Mouse (Mus musculus) CH12.LX (cell line): ENCODE data around the gene Trpm5.

ENCODE experiments used
- CTCF ChIP-seq, 2 experiments: IDR thresholded peaks in 1 of 2; conservative IDR thresholded peaks in 1 of 2; 2 replicates each; pipeline ENCODE4 v1.5.1; 2011 to 2012; ENCODE audit warnings: low read depth in 2 of 2, low read length in 2 of 2, improper control_type of control experiment in 1 of 2, inconsistent platforms in 1 of 2, mild to moderate bottlenecking in 1 of 2, moderate library complexity in 1 of 2
- ELF1 ChIP-seq: IDR thresholded peaks from 2 replicates; pipeline ENCODE4 v1.6.1; 2014; ENCODE audit warnings: low read depth, mild to moderate bottlenecking, inconsistent platforms, low read length, improper control_type of control experiment
- EP300 ChIP-seq: IDR thresholded peaks from 2 replicates; pipeline ENCODE4 v1.6.1; 2011; ENCODE audit warnings: low read length, improper control_type of control experiment
- MAFK ChIP-seq: IDR thresholded peaks from 2 replicates; pipeline ENCODE4 v1.6.1; 2011; ENCODE audit warnings: low read length, improper control_type of control experiment; ENCODE audit not compliant: insufficient replicate concordance
- MEF2A ChIP-seq: IDR thresholded peaks from 2 replicates; pipeline ENCODE4 v1.6.1; 2014; ENCODE audit warnings: low read depth, mild to moderate bottlenecking, inconsistent platforms, low read length, improper control_type of control experiment, borderline replicate concordance
- POLR2A ChIP-seq: IDR thresholded peaks from 2 replicates; pipeline ENCODE4 v1.6.1; 2011; ENCODE audit warnings: low read depth, mild to moderate bottlenecking, improper control_type of control experiment, low read length
- RAD21 ChIP-seq: IDR thresholded peaks from 2 replicates; pipeline ENCODE4 v1.6.1; 2011; ENCODE audit warnings: low read depth, mild to moderate bottlenecking, low read length, improper control_type of control experiment, moderate library complexity
- TCF12 ChIP-seq: IDR thresholded peaks from 2 replicates; pipeline ENCODE4 v1.6.1; 2014; ENCODE audit warnings: low read depth, mild to moderate bottlenecking, inconsistent platforms, low read length, improper control_type of control experiment
- UBTF ChIP-seq: IDR thresholded peaks from 2 replicates; pipeline ENCODE4 v1.6.1; 2012; ENCODE audit warnings: low read depth, mild to moderate bottlenecking, inconsistent platforms, low read length, improper control_type of control experiment, moderate library complexity

- TF ChIP-seq CTCF (conservative IDR thresholded peaks at IDR 0.05 in 1 of 2, IDR thresholded peaks at IDR 0.05 in 1 of 2; ENCODE audit: low read depth in 2 of 2, low read length in 2 of 2): no peak
- TF ChIP-seq ELF1: no peak
- no peak for TF ChIP-seq MEF2A
- TF ChIP-seq UBTF: no peak
- no peak for TF ChIP-seq MAFK
- no peak for TF ChIP-seq POLR2A
- no peak for TF ChIP-seq EP300
- TF ChIP-seq TCF12: no peak
- no peak for TF ChIP-seq RAD21
Measured at GRCm38 (mm10) chr7:143062704-143063103, 31.7 kb downstream of the Trpm5 start.
